In the genomic region with DNA sequence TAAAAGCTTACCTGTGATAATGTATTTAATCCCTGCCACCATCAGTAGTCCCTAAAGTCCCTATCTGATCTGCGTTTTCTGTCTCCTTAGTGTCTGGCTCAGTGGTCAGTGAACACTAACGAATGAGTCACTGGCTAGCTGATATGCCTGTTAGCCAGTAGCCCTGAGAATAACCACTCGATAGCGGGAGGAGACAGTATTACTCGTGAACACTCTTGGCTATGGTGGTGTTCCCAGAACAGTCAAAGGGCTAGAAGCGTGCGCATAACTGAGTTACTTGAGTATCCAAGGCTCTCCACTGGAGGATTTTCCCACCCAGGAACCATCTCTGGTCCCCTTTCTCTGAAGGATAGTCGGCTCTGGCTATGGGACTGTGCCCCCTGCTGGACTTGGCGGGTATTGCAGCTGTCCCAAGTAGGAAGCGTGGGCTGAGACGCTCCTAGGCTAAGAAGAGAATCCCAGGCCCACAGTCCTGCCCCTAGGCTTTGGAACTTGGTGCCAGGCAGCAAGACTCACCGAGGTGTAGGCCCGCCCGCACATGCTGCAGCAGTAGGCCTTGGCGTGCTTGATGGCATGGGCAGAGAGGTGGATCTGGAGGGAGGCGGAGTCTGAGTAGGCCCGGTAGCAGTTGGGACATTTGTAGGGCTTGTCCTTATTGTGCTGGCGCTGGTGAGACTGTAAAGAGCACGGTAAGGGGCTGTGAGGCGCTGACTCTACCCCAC, we compare ENCODE assay signal across 7 mouse cellular contexts. TPM values are rescaled to one million over a fixed set of nuclear protein-coding genes. Genes with fewer than 3 reads are reported as not detected.
DNase-seq lines count a peak whose midpoint lies in the region; ATAC-seq and TF ChIP-seq lines count a peak whose summit lies in the region.

No protein-coding gene starts in this region.

- DNase-seq in adrenal gland, postnatal 14 days, result peak; percentile 87
- DNase-seq in embryonic facial prominence, embryonic 10.5 days (ENCODE audit: low spot score), result peak; percentile 82
- DNase-seq in heart, adult 18-20 months, result peak; percentile 63 to 91
- DNase-seq in kidney, adult 2 months, result peak; percentile 75
- DNase-seq in limb, embryonic 14.5 days (ENCODE audit: low spot score), result peak; percentile 74
- peak; percentile 79 for DNase-seq in midbrain, postnatal 0 days (ENCODE audit: low spot score)
- DNase-seq in spleen, postnatal 36 days (ENCODE audit: low spot score in 2 of 2), result peak; percentile 45 to 46

- H3K4me3 ChIP-seq in embryonic facial prominence, embryonic 10.5 days, result no peak overlapping the region
- H3K4me3 ChIP-seq in kidney, adult 2 months (ENCODE audit: insufficient read depth, low read depth, low read length), result no peak overlapping the region
- no peak overlapping the region for H3K4me3 ChIP-seq in limb, embryonic 14.5 days (replicated peaks; ENCODE audit: low read length)
- H3K4me3 ChIP-seq in midbrain, postnatal 0 days (ENCODE audit: low read depth, low read length), result no peak overlapping the region

- H3K9ac ChIP-seq in limb, embryonic 14.5 days (ENCODE audit: low read depth, low read length, severe bottlenecking), result no peak overlapping the region
- no peak overlapping the region for H3K9ac ChIP-seq in midbrain, postnatal 0 days (replicated peaks; ENCODE audit: low read length, poor library complexity, severe bottlenecking)

- peaks cover 8% of the 10 kb centered on the region for H3K4me1 ChIP-seq in embryonic facial prominence, embryonic 10.5 days
- H3K4me1 ChIP-seq in kidney, adult 2 months (ENCODE audit: control insufficient read depth, insufficient read depth, low read length), result no peaks in the 10 kb centered on the region
- no peaks in the 10 kb centered on the region for H3K4me1 ChIP-seq in limb, embryonic 14.5 days (ENCODE audit: control insufficient read depth, insufficient read depth, low read length)
- H3K4me1 ChIP-seq in midbrain, postnatal 0 days (ENCODE audit: insufficient read depth, low read length), result no peaks in the 10 kb centered on the region

- no peak overlapping the region for H3K4me2 ChIP-seq in limb, embryonic 14.5 days (replicated peaks; ENCODE audit: low read depth, low read length, severe bottlenecking)
- H3K4me2 ChIP-seq in midbrain, postnatal 0 days (ENCODE audit: low read depth, low read length, poor library complexity, severe bottlenecking), result no peak overlapping the region

- no peaks in the 10 kb centered on the region for H3K27me3 ChIP-seq in embryonic facial prominence, embryonic 10.5 days (replicated peaks; ENCODE audit: low read depth, poor library complexity, severe bottlenecking)
- H3K27me3 ChIP-seq in kidney, adult 2 months (replicated peaks; ENCODE audit: control insufficient read depth, insufficient read depth, low read length), result no peaks in the 10 kb centered on the region
- H3K27me3 ChIP-seq in limb, embryonic 14.5 days (ENCODE audit: control insufficient read depth, insufficient read depth, low read length), result no peaks in the 10 kb centered on the region
- H3K27me3 ChIP-seq in midbrain, postnatal 0 days (ENCODE audit: insufficient read depth, low read length), result no peaks in the 10 kb centered on the region

- no peak overlapping the region for H3K27ac ChIP-seq in embryonic facial prominence, embryonic 10.5 days (replicated peaks)
- H3K27ac ChIP-seq in kidney, adult 2 months (ENCODE audit: insufficient read depth, low read depth, low read length), result no peak overlapping the region
- no peak overlapping the region for H3K27ac ChIP-seq in limb, embryonic 14.5 days (replicated peaks; ENCODE audit: low read depth, low read length)
- H3K27ac ChIP-seq in midbrain, postnatal 0 days (ENCODE audit: low read depth, low read length), result no peak overlapping the region

- 47% methylated on average over 20 of the region's 20 CpGs for WGBS in embryonic facial prominence, embryonic 10.5 days
- 42% methylated on average over 20 of the region's 20 CpGs for WGBS in kidney, adult 2 months
- 45% methylated on average over 20 of the region's 20 CpGs for whole genome bisulfite sequencing in limb, embryonic 14.5 days
- 44% methylated on average over 20 of the region's 20 CpGs for WGBS in midbrain, postnatal 0 days

- peak; percentile 87 for TF ChIP-seq CTCF in kidney, adult 2 months (conservative IDR thresholded peaks at IDR 0.05; ENCODE audit: insufficient read depth, insufficient read length, low read depth, low read length)
- TF ChIP-seq CTCF in midbrain, postnatal 0 days (IDR thresholded peaks at IDR 0.05), result peak; percentile 98

- peaks cover 100% of the 10 kb centered on the region for H3K36me3 ChIP-seq in embryonic facial prominence, embryonic 10.5 days (replicated peaks)
- H3K36me3 ChIP-seq in kidney, adult 2 months (ENCODE audit: control insufficient read depth, insufficient read depth, low read length), result peaks cover 2% of the 10 kb centered on the region; the same call in 1 of the 2 replicates
- peaks cover 98% of the 10 kb centered on the region for H3K36me3 ChIP-seq in limb, embryonic 14.5 days (ENCODE audit: control insufficient read depth, insufficient read depth, low read length)
- peaks cover 67% of the 10 kb centered on the region for H3K36me3 ChIP-seq in midbrain, postnatal 0 days (ENCODE audit: insufficient read depth, low read length)

- TF ChIP-seq POLR2A in kidney, adult 2 months (IDR thresholded peaks at IDR 0.05; ENCODE audit: low read depth, low read length), result no peak
- no peak for TF ChIP-seq POLR2A in limb, embryonic 14.5 days (IDR thresholded peaks at IDR 0.05; ENCODE audit: borderline replicate concordance, extremely low read depth, insufficient read depth, insufficient read length)

- 0 out of 2 replicates have a peak, but pooled peaks have one; percentile 35 for ATAC-seq in limb, embryonic 14.5 days (ENCODE audit: low FRiP score, low read depth)
- ATAC-seq in midbrain, postnatal 0 days (ENCODE audit: low FRiP score), result peak; percentile 57; the same call in 1 of the 2 replicates

- H3K9me3 ChIP-seq in embryonic facial prominence, embryonic 10.5 days, result no peaks in the 10 kb centered on the region
- no peaks in the 10 kb centered on the region for H3K9me3 ChIP-seq in limb, embryonic 14.5 days (ENCODE audit: control insufficient read depth, low read length)
- no peaks in the 10 kb centered on the region for H3K9me3 ChIP-seq in midbrain, postnatal 0 days (ENCODE audit: low read length)

RNA-seq across cellular contexts. Expression of gene A3galt2, which starts 21.6 kb away (rescaled TPM):
- total RNA-seq in adrenal gland, postnatal 14 days (2021), result 0.26 TPM in 2 replicates
- polyA plus RNA-seq in embryonic facial prominence, embryonic 10.5 days (2016; fragmentation: Nextera tagmentation; extraction: Ambion mirVana), result 0.09 and 0.12 TPM in 2 replicates
- total RNA-seq in heart, adult 18-20 months (2021), result under 1 TPM; 0.13 to 0.32 TPM
- polyA plus RNA-seq in kidney, adult 2 months (2012; rRNA removed), result 0.16 and 0.39 TPM in 2 replicates
- polyA plus RNA-seq in limb, embryonic 14.5 days (2012; rRNA removed), result 1.7 and 2.1 TPM in 2 replicates
- polyA plus RNA-seq in limb, embryonic 14.5 days (2014; fragmentation: Nextera tagmentation; extraction: Ambion mirVana), result 0.15 and 0.39 TPM in 2 replicates
- 0.19 and 0.38 TPM in 2 replicates for total RNA-seq in midbrain, postnatal 0 days (2014; rRNA removed)
- 0.05 TPM in 1 of 2 replicates, not detected in the other for polyA plus RNA-seq in midbrain, postnatal 0 days (2015; fragmentation: Nextera tagmentation; extraction: Ambion mirVana)

RNA-seq across cellular contexts. Expression of gene Zfp362, which starts 29.1 kb away (rescaled TPM):
- 32.2 and 39.1 TPM in 2 replicates for total RNA-seq in adrenal gland, postnatal 14 days (2021)
- 38.7 and 39.0 TPM in 2 replicates for polyA plus RNA-seq in embryonic facial prominence, embryonic 10.5 days (2016; fragmentation: Nextera tagmentation; extraction: Ambion mirVana)
- total RNA-seq in heart, adult 18-20 months (2021), result 1 to 10 TPM; 9.9 TPM
- 29.5 and 29.7 TPM in 2 replicates for polyA plus RNA-seq in kidney, adult 2 months (2012; rRNA removed)
- 87.2 and 131 TPM in 2 replicates for polyA plus RNA-seq in limb, embryonic 14.5 days (2012; rRNA removed)
- 38.7 and 47.4 TPM in 2 replicates for polyA plus RNA-seq in limb, embryonic 14.5 days (2014; fragmentation: Nextera tagmentation; extraction: Ambion mirVana)
- 26.7 and 33.3 TPM in 2 replicates for total RNA-seq in midbrain, postnatal 0 days (2014; rRNA removed)
- polyA plus RNA-seq in midbrain, postnatal 0 days (2015; fragmentation: Nextera tagmentation; extraction: Ambion mirVana), result 24.8 and 27.0 TPM in 2 replicates
